In genomic region chrX:41428011-41428410, GRCm38 (mm10) we compare ENCODE assay signal across 13 mouse cellular contexts.
"Had no signal": no experiment of that assay in that cellular context is flagged by ENCODE, and none has a peak within 500 bp of the region (broad histone marks: within the 10 kb centered on the region; RNA-seq: fewer than 3 reads in every experiment).

No protein-coding gene starts in this region.

- H3K4me2 ChIP-seq: intestine, embryonic 15.5 days; limb, embryonic 12.5 days; liver, embryonic 15.5 days; midbrain, embryonic 13.5 days; stomach, embryonic 15.5 days had no signal

- DNase-seq: kidney, postnatal 10 days; liver; lung, adult 2 months; lung, postnatal 36 days; right cerebral cortex, postnatal 14 days; thymus, adult 2 months; thymus, postnatal 25 days had no signal

- H3K27ac ChIP-seq: intestine, embryonic 15.5 days; limb, embryonic 12.5 days; liver, embryonic 15.5 days; midbrain, embryonic 13.5 days; stomach, embryonic 15.5 days had no signal

- H3K4me1 ChIP-seq: intestine, embryonic 15.5 days; limb, embryonic 12.5 days; liver, embryonic 15.5 days; midbrain, embryonic 13.5 days; stomach, embryonic 15.5 days had no signal

- H3K36me3 ChIP-seq: intestine, embryonic 15.5 days; limb, embryonic 12.5 days; liver, embryonic 15.5 days; midbrain, embryonic 13.5 days; stomach, embryonic 15.5 days had no signal

- H3K9ac ChIP-seq: intestine, embryonic 15.5 days; limb, embryonic 12.5 days; liver, embryonic 15.5 days; midbrain, embryonic 13.5 days; stomach, embryonic 15.5 days had no signal

- H3K27me3 ChIP-seq: intestine, embryonic 15.5 days; limb, embryonic 12.5 days; liver, embryonic 15.5 days; midbrain, embryonic 13.5 days; stomach, embryonic 15.5 days had no signal

- ATAC-seq: intestine, embryonic 15.5 days; lung, postnatal 0 days; midbrain, embryonic 13.5 days had no signal

- H3K9me3 ChIP-seq: intestine, embryonic 15.5 days; limb, embryonic 12.5 days; liver, embryonic 15.5 days; midbrain, embryonic 13.5 days; stomach, embryonic 15.5 days had no signal

- H3K4me3 ChIP-seq: intestine, embryonic 15.5 days; limb, embryonic 12.5 days; liver, embryonic 15.5 days; midbrain, embryonic 13.5 days; stomach, embryonic 15.5 days had no signal
